ENCODE assay signal across 15 mouse cellular contexts in genomic region chr6:52102179-52102578, GRCm38 (mm10). TPM values are rescaled to one million over a fixed set of nuclear protein-coding genes. Genes with fewer than 3 reads are reported as not detected.
DNase-seq lines count a peak whose midpoint lies in the region; ATAC-seq and TF ChIP-seq lines count a peak whose summit lies in the region.
"Had no signal": no experiment of that assay in that cellular context is flagged by ENCODE, and none has a peak within 500 bp of the region (broad histone marks: within the 10 kb centered on the region; RNA-seq: fewer than 3 reads in every experiment).

No protein-coding gene starts in this region.

- H3K27me3 ChIP-seq in neural tube, embryonic 12.5 days (replicated peaks) = no peaks in the 10 kb centered on the region
- no peaks in the 10 kb centered on the region for H3K27me3 ChIP-seq in neural tube, embryonic 15.5 days (replicated peaks)
- no peaks in the 10 kb centered on the region for H3K27me3 ChIP-seq in neural tube, embryonic 14.5 days (ENCODE audit: control insufficient read depth, insufficient read depth, low read length)
- H3K27me3 ChIP-seq: limb, embryonic 15.5 days had no signal

- peak overlapping the region; percentile 37 for H3K4me3 ChIP-seq in gastrocnemius, adult 2 months
- no peak overlapping the region for H3K4me3 ChIP-seq in neural tube, embryonic 12.5 days
- H3K4me3 ChIP-seq in neural tube, embryonic 15.5 days (replicated peaks) = no peak overlapping the region
- H3K4me3 ChIP-seq in neural tube, embryonic 14.5 days (ENCODE audit: low read depth, low read length) = no peak overlapping the region
- H3K4me3 ChIP-seq: embryonic facial prominence, embryonic 10.5 days; forebrain, embryonic 15.5 days; limb, embryonic 15.5 days; megakaryocyte, embryonic 14.5 days had no signal

- no peaks in the 10 kb centered on the region for H3K9me3 ChIP-seq in neural tube, embryonic 12.5 days
- no peaks in the 10 kb centered on the region for H3K9me3 ChIP-seq in neural tube, embryonic 15.5 days (replicated peaks)
- no peaks in the 10 kb centered on the region for H3K9me3 ChIP-seq in neural tube, embryonic 14.5 days (ENCODE audit: control insufficient read depth, low read length)
- H3K9me3 ChIP-seq: embryonic facial prominence, embryonic 10.5 days; forebrain, embryonic 15.5 days; limb, embryonic 15.5 days; megakaryocyte, embryonic 14.5 days had no signal

- no peaks in the 10 kb centered on the region for H3K36me3 ChIP-seq in neural tube, embryonic 12.5 days
- H3K36me3 ChIP-seq in neural tube, embryonic 15.5 days = no peaks in the 10 kb centered on the region
- H3K36me3 ChIP-seq in neural tube, embryonic 14.5 days (ENCODE audit: control insufficient read depth, insufficient read depth, low read length) = no peaks in the 10 kb centered on the region
- H3K36me3 ChIP-seq: embryonic facial prominence, embryonic 10.5 days; forebrain, embryonic 15.5 days; limb, embryonic 15.5 days had no signal

- intact Hi-C loops in gastrocnemius, adult 2 months (cut with DNase I) = no loop called here

- 12% methylated on average over 8 of the region's 8 CpGs for WGBS in neural tube, embryonic 12.5 days
- WGBS in neural tube, embryonic 15.5 days = 13% methylated on average over 8 of the region's 8 CpGs
- whole genome bisulfite sequencing in neural tube, embryonic 14.5 days = 11% methylated on average over 8 of the region's 8 CpGs

- H3K27ac ChIP-seq in gastrocnemius, adult 2 months = peak overlapping the region; percentile 67
- H3K27ac ChIP-seq in neural tube, embryonic 12.5 days = no peak overlapping the region
- no peak overlapping the region for H3K27ac ChIP-seq in neural tube, embryonic 15.5 days (replicated peaks)
- no peak overlapping the region for H3K27ac ChIP-seq in neural tube, embryonic 14.5 days (ENCODE audit: low read depth, low read length)
- H3K27ac ChIP-seq: embryonic facial prominence, embryonic 10.5 days; forebrain, embryonic 15.5 days; limb, embryonic 15.5 days had no signal

- TF ChIP-seq CTCF in gastrocnemius, adult 2 months (IDR thresholded peaks at IDR 0.05) = no peak

- no peak for ATAC-seq in neural tube, embryonic 12.5 days (ENCODE audit: low FRiP score, low read depth)
- no peak for ATAC-seq in neural tube, embryonic 15.5 days (ENCODE audit: low FRiP score)
- peak; percentile 38; the same call in 1 of the 2 replicates for ATAC-seq in neural tube, embryonic 14.5 days (ENCODE audit: low read depth)
- ATAC-seq in activated CD4-positive, CD25-positive, alpha-beta regulatory T cell, adult 4 months = no peak
- no peak for ATAC-seq in cerebellum, adult (ENCODE audit: insufficient number of reproducible peaks, low FRiP score, low TSS enrichment)
- ATAC-seq: forebrain, embryonic 15.5 days had no signal

- peak; percentile 28 for DNase-seq in gastrocnemius, adult 2 months
- DNase-seq in gastrocnemius, postnatal 4 days (ENCODE audit: low spot score in 2 of 2) = no peak
- DNase-seq in heart, adult 8-10 months (ENCODE audit: low spot score) = peak; percentile 36
- DNase-seq: kidney, adult 2 months; layer of hippocampus, adult 9-11 months; thymus, postnatal 14 days had no signal

- H3K4me2 ChIP-seq in neural tube, embryonic 12.5 days (replicated peaks) = peak overlapping the region; percentile 30; the same call in 1 of the 2 replicates
- H3K4me2 ChIP-seq in neural tube, embryonic 15.5 days = no peak overlapping the region
- no peak overlapping the region for H3K4me2 ChIP-seq in neural tube, embryonic 14.5 days (ENCODE audit: low read depth, low read length)
- H3K4me2 ChIP-seq: forebrain, embryonic 15.5 days; limb, embryonic 15.5 days had no signal

- H3K4me1 ChIP-seq in neural tube, embryonic 12.5 days = peaks cover 28% of the 10 kb centered on the region
- H3K4me1 ChIP-seq in neural tube, embryonic 15.5 days = peaks cover 18% of the 10 kb centered on the region
- peaks cover 5% of the 10 kb centered on the region; the same call in 1 of the 2 replicates for H3K4me1 ChIP-seq in neural tube, embryonic 14.5 days (ENCODE audit: control insufficient read depth, insufficient read depth, low read length)
- H3K4me1 ChIP-seq: forebrain, embryonic 15.5 days; limb, embryonic 15.5 days; megakaryocyte, embryonic 14.5 days had no signal

- H3K9ac ChIP-seq in neural tube, embryonic 12.5 days = no peak overlapping the region
- no peak overlapping the region for H3K9ac ChIP-seq in neural tube, embryonic 15.5 days (replicated peaks)
- H3K9ac ChIP-seq in neural tube, embryonic 14.5 days (replicated peaks; ENCODE audit: low read depth, low read length) = no peak overlapping the region
- H3K9ac ChIP-seq: forebrain, embryonic 15.5 days; limb, embryonic 15.5 days had no signal

RNA-seq across cellular contexts. Expression of gene Hoxa1, which starts 55.9 kb away (rescaled TPM):
- total RNA-seq in gastrocnemius, adult 2 months (2021) = under 1 TPM; 0.13 to 0.22 TPM
- under 1 TPM; 0.34 to 0.54 TPM for total RNA-seq in gastrocnemius, postnatal 4 days (2021)
- 4.7 and 5.0 TPM in 2 replicates for polyA plus RNA-seq in neural tube, embryonic 12.5 days (2016; fragmentation: Nextera tagmentation; extraction: Ambion mirVana)
- polyA plus RNA-seq in neural tube, embryonic 15.5 days (2015; fragmentation: Nextera tagmentation; extraction: Ambion mirVana) = 1.1 and 1.3 TPM in 2 replicates
- under 1 TPM in 2 of 4 experiments, not detected in 2; 0.16 to 0.19 TPM for total RNA-seq in heart, adult 8-10 months (2022)
- 0.76 and 0.92 TPM in 2 replicates for polyA plus RNA-seq in neural tube, embryonic 14.5 days (2014; fragmentation: Nextera tagmentation; extraction: Ambion mirVana)
- polyA plus RNA-seq in activated CD4-positive, CD25-positive, alpha-beta regulatory T cell, adult 4 months (2017; shearing (Covaris generic)) = not detected
- polyA plus RNA-seq: forebrain, embryonic 15.5 days had no signal

Comparison
In these comparisons a context has a peak if more than half of its experiments do, and no peak if none do; other contexts are left out.
1. DNase-seq: peak in gastrocnemius, adult 2 months (single experiment) and heart, adult 8-10 months (single experiment); none in gastrocnemius, postnatal 4 days (0 of 2).